Mouse (Mus musculus): Measurements from ENCODE around the gene Ear1.
A peak's percentile ranks its signal among the peaks of the same experiment; 100 is the strongest.
"Not testable (repeated sequence)": the region's sequence is repeated elsewhere in the genome, so short reads cannot be mapped to it uniquely, and the experiment has no call there.

The Ear1 gene

GRCm38 (mm10) chr14:43875417-43875816 lies at the start of gene Ear1:
Gene Ear1 (minus strand): TSS chr14:43875517.
- DNase-seq (ENCODE audit: low spot score in 2 of 2): not testable (repeated sequence)

GRCm38 (mm10) chr14:43924688-43925403 lies 49.5 kb upstream of the Ear1 start, which contains the start of gene Gm8113:
Gene Gm8113 (plus strand): TSS chr14:43925390.
- peak; percentile 32 to 65 for DNase-seq (ENCODE audit: low spot score in 2 of 2)

- not testable (repeated sequence) for DNase-seq (ENCODE audit: low spot score in 2 of 2)
Measured at GRCm38 (mm10) chr14:43923459-43923858, 48.1 kb upstream of the Ear1 start, which contains the start of gene Ear10. Gene Ear10 (minus strand): TSS chr14:43923559.

- not testable (repeated sequence) for DNase-seq (ENCODE audit: low spot score in 2 of 2)
Measured at GRCm38 (mm10) chr14:43918214-43918613, 42.9 kb upstream of the Ear1 start.

- DNase-seq (ENCODE audit: low spot score in 2 of 2): not testable (repeated sequence)
Measured at GRCm38 (mm10) chr14:43898577-43898976, 23.3 kb upstream of the Ear1 start.

GRCm38 (mm10) chr14:43895357-43895756 lies 20.0 kb upstream of the Ear1 start:
- not testable (repeated sequence) for DNase-seq (ENCODE audit: low spot score in 2 of 2)

- DNase-seq (ENCODE audit: low spot score in 2 of 2): not testable (repeated sequence)
Measured at GRCm38 (mm10) chr14:43891288-43891687, 16.0 kb upstream of the Ear1 start.

GRCm38 (mm10) chr14:43886235-43886634 lies 10.9 kb upstream of the Ear1 start:
- DNase-seq (ENCODE audit: low spot score in 2 of 2): not testable (repeated sequence)

GRCm38 (mm10) chr14:43879966-43880545 lies 4.7 kb upstream of the Ear1 start:
- not testable (repeated sequence) for DNase-seq (ENCODE audit: low spot score in 2 of 2)

- DNase-seq (ENCODE audit: low spot score in 2 of 2): not testable (repeated sequence)
Measured at GRCm38 (mm10) chr14:43877789-43878188, 2.5 kb upstream of the Ear1 start.

- DNase-seq (ENCODE audit: low spot score in 2 of 2): not testable (repeated sequence)
Measured at GRCm38 (mm10) chr14:43874862-43875261, 455 bp downstream of the Ear1 start.

GRCm38 (mm10) chr14:43860522-43860921 lies 14.8 kb downstream of the Ear1 start:
- DNase-seq (ENCODE audit: low spot score in 2 of 2): not testable (repeated sequence)

GRCm38 (mm10) chr14:43859465-43859864 lies 15.9 kb downstream of the Ear1 start:
- DNase-seq (ENCODE audit: low spot score in 2 of 2): not testable (repeated sequence)

- not testable (repeated sequence) for DNase-seq (ENCODE audit: low spot score in 2 of 2)
Measured at GRCm38 (mm10) chr14:43843949-43844573, 31.3 kb downstream of the Ear1 start.

- not testable (repeated sequence) for DNase-seq (ENCODE audit: low spot score in 2 of 2)
Measured at GRCm38 (mm10) chr14:43840976-43841375, 34.3 kb downstream of the Ear1 start.

GRCm38 (mm10) chr14:43835366-43835765 lies 40.0 kb downstream of the Ear1 start:
- DNase-seq (ENCODE audit: low spot score in 2 of 2): not testable (repeated sequence)

GRCm38 (mm10) chr14:43830385-43830784 lies 44.9 kb downstream of the Ear1 start:
- DNase-seq (ENCODE audit: low spot score in 2 of 2): not testable (repeated sequence)

GRCm38 (mm10) chr14:43824176-43824575 lies 51.1 kb downstream of the Ear1 start:
- DNase-seq (ENCODE audit: low spot score in 2 of 2): not testable (repeated sequence)

GRCm38 (mm10) chr14:43821869-43822268 lies 53.4 kb downstream of the Ear1 start:
- not testable (repeated sequence) for DNase-seq (ENCODE audit: low spot score in 2 of 2)

GRCm38 (mm10) chr14:43812458-43812857 lies 62.9 kb downstream of the Ear1 start:
- peak in 1 of 2 experiments; percentile 61 for DNase-seq (ENCODE audit: low spot score in 2 of 2)

GRCm38 (mm10) chr14:43808142-43808541 lies 67.2 kb downstream of the Ear1 start:
- not testable (repeated sequence) for DNase-seq (ENCODE audit: low spot score in 2 of 2)

GRCm38 (mm10) chr14:43804435-43804834 lies 70.9 kb downstream of the Ear1 start:
- DNase-seq (ENCODE audit: low spot score in 2 of 2): not testable (repeated sequence)

Data from spleen, postnatal 4 days (tissue).